Mouse (Mus musculus): ENCODE measurements around the gene Wwc1.
A peak's percentile ranks its signal among the peaks of the same experiment; 100 is the strongest.
"Not testable (repeated sequence)": the region's sequence is repeated elsewhere in the genome, so short reads cannot be mapped to it uniquely, and the experiment has no call there.

Gene Wwc1

DNA sequence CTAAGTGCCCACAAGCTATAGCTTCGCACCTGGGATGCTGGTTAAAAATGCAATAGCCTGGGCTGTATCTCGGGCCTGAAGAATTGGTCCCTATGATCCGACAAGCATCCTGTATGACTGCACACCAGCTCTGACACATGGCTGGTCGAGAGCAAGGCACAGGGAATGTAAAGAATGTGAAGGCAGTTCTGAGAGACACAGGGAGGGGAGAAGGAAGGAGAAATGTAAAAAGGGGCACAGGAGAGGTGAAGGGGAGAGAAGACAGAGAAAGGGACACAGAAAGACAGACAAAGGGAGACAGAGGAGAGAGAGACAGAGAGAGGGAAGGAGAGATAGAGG lies 101.8 kb downstream of the Wwc1 start:
- no peak for DNase-seq (ENCODE audit: low spot score)

DNA sequence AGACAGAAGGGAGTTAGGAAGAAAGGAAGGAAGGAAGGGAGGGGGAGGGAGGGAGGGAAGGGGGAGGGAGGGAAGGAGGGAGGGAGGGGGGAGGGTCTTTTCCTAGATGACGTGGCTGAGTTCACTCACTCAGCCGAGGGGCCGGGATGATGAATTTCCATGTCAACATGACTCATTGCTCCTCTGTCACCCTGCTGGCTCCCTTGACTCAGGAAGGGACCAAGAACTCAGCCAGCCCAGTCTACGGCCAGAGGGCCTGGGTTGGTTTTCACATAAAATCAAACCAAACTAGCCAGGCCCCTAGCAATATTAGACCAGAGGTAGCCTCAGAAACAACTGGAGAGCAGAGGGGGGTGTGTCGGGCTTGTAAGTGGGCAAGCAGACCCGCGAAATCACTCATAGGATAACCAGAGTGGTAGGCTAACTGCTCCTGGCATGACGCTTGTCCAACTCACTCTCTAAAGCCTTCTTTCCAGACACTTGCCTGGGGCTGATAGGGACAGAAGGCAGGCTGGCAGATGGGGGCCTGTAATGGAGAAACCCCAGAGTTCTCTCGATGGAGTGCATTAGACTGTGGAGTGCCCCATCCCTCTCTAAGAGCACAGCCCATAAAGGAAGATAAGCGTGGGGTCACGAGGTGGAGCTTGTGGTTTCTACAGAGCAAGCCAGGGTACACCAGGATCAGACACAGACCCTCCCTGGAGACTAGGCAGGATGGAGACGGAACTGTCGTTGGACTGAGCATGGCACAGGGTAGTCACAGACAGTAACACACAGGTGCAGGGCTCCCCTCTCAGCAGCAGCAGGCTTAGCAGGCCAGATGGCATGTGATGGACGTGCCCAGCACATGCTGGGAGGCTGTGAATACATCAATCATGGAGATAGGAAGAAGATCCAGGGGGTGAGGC lies 102.4 kb downstream of the Wwc1 start:
- DNase-seq (ENCODE audit: low spot score): no peak

DNA sequence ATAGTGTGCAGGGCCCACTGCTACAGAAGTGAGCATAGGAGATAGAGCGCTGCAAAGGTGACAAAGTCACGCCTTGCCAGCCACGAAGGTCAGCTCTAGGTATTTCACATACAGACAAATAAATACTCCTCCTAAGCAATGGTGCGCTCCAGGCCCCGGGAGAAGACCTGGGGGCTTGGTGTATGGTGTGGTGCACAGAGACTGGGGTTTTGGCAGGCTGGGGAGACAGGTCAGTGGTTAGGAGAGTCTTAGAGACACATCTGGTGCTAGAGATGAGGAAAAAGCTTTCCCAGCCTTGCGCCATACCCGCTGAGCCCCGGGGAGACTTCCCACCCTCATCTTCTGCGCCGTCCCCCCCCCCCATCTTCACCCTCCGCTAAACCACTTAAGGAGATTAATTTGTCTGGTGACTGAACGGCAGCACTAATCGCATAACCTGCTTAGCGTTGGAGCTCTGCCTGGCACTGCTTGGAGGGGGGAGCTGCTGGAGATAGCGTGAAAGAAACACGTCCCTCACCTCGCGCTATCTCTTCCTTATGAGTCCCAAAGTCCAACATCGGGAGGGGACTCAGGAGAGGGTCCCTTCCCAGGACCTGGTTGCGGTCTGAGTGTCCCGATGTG lies 106.6 kb downstream of the Wwc1 start:
- DNase-seq (ENCODE audit: low spot score): no peak

DNA sequence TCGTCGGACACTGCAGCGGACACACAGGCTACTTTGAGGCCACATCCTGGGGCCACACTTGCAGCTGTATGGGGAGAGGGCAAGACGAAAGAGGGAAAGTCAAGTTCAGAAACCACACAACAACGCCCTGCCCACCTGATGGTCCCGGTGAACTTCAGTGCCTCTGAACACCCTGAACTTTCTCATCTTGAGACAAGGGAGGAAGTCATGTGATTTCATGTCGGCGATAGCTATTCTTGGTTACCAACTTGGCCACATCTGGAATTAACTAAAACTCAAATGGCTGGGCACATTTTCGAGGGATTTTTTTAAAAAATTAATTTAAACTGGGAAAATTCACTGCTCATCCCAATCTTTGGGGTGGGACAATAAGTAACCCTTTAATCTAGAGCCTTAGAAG lies 109.4 kb downstream of the Wwc1 start:
- no peak for DNase-seq (ENCODE audit: low spot score)

DNA sequence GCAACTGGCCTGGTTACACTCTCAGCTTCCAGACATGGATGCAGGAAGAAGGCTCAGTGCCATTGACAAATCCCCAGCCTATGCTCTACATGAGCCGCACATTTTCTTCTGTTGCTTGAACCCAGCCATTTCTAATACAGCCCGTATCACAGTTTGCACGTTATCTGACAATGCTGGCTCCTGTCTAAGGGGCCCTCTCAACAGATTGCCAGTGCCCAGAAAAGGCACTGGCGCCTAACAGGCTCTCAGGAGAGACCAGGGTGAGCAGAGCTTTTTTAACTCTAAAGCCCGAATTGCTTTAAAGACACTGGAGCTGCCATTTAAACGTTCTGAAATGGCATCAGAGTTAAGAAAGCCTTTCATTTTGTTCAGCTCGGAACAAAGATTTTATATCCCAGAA lies 114.2 kb downstream of the Wwc1 start:
- DNase-seq (ENCODE audit: low spot score): no peak

DNA sequence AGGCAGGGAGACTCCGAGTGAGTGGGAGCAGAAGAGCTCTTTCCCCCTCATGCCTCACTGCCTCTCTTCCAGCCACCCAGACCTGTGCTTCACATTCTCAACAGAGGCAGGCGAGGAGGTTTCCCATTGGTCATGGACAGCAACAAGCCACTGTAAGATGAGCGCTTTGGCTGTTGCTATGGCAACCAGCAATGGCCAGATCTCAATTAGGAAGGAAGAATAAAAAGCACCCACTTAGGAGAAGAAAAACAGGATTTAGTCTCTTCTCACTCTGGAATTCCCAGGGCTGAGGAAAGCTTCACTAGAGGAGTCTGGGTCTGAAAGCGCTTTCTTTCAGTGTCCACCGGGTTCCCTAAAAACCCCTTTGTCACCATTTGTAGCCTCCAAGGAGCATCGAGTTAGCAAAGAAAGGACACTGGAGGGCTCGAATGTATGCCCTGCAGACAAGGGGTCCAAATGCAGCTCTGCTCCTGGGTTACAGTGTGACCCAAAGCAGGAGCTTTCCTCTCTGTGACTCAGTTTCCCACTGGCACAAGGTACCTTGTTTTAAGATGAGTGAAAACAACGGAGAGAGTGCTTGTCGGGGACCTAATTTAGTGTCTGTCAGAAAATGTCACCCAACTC lies 115.2 kb downstream of the Wwc1 start:
- no peak for DNase-seq (ENCODE audit: low spot score)

DNA sequence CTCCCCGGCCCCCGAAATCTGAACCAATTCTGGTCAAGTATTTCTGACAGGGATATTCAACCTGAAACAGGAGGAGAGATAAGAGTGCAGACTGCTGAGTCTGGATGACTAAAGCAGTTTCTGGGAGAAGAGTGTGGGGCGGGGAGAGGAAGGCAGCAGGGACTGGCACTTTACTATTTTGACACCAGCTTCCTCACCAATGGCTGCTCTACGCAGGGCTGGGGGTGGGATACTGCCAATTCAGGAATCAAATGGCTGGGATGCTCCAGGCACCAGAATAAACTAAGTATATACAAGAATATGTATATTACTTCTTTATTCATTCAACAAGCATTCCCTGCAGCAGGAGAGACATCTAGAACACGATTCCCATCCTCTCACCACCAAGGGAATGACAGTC lies 116.7 kb downstream of the Wwc1 start:
- DNase-seq (ENCODE audit: low spot score): no peak

DNA sequence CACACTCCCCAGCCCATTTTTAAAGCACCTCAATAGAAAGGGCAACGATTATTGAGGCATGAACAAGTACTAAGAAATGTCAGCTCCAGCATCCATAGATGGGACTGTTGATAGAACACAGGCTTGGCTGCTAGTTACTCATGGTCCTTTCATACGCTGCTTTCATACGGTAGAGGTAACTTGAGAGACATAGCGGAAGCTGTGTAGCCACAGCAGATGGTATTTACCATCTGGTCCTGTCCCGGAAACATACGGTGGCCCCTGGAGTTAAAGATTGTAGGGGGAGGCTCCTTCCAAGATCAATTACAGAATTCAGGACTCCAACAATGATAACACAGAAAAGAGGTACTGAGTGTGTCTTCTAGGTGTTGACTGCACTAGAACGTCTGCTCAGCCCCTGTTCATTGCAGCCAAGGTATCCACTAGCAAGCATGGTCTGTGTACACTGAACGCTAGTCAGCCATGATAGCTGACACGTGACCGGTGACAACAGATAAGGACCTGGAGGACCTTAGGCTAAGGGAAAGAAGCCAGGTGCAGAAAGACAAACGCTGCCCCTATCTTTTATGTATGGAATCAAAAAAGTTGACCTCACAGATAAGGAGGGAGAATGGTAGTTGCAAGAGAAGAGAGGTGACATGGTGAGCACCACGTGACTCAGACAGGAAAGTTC lies 122.8 kb downstream of the Wwc1 start:
- DNase-seq (ENCODE audit: low spot score): no peak

DNA sequence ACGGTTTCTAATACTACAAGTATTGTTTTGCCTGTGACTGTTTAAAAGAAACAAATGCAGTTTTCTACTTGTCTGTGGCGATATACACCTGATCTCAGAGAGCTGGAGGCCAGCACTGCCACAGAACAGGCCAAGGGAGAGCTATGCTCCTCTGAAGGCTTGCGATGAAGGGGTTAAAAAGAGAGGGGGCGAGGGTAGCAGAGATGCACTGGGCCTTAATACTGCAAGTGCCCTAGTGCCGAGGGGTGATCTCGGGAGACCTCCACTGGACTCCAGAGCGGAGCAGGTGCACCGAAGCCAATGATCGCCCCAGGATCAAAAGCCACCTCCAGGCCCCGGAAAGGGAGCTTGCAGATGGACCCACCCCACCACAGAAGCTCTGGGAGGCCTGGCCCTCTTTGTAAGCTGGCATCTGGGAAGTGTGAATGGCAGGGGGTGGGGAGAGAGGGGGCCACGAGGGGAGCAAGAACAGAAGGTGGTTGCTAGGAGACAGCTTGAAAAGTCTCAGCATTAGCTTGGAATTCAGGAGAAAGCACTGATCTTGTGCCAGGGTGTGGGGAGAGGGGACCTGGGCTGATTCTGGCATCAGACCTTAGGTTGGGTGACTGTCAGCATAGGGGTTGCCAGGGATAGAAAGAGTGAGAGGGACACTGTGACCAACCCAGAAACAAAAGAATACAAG lies 123.8 kb downstream of the Wwc1 start:
- DNase-seq (ENCODE audit: low spot score): no peak

DNA sequence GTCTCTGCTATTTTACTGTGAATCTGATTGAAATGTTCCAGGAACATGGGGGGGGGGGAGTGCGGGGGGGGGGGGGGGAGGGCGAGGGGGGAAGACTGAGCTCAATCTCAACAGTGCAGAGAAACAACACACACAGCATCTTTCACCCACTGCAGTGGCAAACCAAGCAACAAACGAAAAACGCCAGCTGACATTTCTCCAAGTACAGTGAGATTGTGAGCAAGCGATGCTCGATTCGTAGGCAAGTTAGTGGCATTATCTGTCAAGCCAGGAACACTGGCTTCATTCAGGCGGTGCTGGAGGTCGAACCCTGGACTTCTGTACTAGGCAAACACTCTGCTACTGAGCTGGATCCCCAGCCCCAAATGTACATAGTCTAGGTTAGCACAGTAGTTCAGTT lies 124.8 kb downstream of the Wwc1 start:
- no peak for DNase-seq (ENCODE audit: low spot score)

DNA sequence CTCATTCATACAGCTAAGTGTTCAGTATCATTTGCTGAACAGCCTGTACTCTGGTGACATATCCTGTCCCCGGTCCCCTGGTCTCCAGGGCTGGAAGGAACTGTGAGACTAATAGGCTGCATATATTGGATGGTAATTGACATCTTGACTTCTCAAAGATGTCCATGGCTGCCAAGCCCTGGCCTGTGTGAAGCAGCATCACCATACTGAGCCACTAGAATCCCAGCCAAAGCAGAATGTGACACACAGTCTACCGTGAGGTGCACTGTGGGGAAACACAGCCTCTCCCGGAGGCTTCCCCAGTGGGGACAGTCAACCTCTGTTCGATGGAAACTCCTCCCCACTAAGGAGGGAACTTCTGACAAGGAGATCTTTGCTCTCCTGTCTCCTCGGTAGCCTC lies 125.4 kb downstream of the Wwc1 start:
- no peak for DNase-seq (ENCODE audit: low spot score)

DNA sequence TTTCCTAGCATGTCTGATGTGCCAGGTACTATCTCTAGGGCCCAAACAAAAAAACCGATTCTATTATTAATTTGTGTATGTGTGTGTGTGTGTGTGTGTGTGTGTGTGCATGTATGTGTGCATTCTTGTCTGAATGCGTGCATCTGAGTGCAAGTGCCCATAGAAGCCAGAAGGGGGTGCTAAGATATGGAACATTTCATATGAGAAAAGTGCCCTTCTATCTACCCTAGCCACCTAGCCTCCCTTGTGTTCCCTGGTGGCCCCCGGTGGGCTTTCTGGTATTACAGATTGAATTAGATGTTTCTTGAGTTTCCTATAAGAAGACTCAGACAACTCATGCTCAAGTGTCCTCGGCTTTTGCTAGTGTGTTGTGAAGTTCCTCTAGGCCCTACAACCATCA lies 126.7 kb downstream of the Wwc1 start:
- no peak for DNase-seq (ENCODE audit: low spot score)

DNA sequence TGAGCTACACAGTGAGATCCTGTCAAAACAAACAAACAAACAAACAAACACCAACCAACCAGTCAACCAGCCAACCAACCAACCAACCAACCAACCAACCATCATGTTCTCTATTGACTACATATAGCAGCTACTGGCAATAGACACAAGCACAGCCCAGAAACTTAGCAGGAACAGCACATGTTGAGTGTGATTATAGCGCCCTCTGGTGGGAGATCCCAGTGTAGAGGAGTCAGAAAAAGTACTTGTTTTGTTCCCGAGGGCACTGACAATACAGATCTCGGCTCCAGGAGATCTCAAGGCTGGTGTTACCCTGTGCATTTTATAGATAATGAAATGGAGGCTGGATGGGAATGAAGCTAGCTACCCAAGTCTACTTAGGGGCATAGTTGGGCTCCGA lies 127.6 kb downstream of the Wwc1 start:
- DNase-seq (ENCODE audit: low spot score): peak; percentile 53

DNA sequence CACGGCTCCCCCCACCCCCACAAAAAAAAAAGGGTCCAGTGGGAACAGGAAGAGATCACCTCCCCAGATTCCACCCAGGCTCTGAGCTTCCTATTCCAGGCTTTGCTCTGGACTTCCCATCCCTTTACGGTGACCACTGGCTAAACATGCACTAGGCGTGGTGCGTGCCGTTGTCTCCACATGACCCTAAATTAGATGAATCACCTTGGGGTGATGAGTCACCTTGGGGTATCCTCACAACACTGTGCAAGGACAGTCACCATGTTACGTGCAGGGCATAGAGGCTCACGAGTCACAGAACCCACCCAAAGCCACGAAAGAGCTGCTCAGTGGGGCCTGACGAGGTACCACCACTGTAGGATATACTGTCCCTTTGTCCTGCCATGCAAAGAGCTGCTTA lies 136.0 kb downstream of the Wwc1 start:
- DNase-seq (ENCODE audit: low spot score): no peak

DNA sequence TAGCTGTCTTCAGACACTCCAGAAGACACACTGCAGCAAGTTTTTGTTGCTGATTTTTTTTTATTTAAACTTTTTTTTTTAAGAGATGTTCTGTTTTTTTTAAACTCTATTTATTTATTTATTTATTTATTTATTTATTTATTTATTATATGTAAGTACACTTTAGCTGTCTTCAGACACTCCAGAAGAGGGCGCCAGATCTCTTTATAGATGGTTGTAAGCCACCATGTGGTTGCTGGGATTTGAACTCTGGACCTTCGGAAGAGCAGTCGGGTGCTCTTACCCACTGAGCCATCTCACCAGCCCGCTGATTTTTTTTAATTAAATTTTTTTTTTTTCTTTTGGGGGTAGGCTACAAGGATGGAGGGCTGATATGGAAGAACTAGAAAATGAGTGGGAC lies 137.8 kb downstream of the Wwc1 start:
- DNase-seq (ENCODE audit: low spot score): not testable (repeated sequence)

DNA sequence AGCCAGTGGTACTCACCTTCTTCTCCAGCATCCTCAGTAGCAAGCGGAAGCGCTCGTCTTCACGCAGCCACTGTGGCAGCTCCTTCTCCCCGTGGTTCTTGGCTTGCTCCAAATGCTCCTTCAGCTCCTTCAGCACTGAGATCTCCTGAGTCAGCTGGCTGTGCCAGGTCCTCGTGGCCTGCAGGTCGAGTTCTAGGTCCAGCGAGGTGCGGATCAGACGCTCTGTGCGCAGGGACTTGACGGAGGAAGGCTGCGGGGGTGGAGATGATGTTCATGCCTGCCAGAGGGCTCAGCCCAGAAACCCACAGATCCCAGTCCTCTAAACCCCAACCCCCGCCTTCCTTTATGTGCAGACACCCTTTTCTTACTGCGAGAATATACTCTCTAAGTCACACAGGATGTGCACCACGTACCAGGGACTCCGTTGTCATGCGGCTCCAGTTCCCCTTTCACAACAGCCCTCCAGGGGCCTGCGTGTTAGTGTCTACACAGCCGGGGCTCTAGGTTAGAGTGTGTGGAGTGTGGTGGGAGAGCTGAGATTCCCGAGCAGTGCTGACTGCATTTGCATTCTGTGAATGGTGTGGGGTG lies 138.5 kb downstream of the Wwc1 start:
- no peak for DNase-seq (ENCODE audit: low spot score)

DNA sequence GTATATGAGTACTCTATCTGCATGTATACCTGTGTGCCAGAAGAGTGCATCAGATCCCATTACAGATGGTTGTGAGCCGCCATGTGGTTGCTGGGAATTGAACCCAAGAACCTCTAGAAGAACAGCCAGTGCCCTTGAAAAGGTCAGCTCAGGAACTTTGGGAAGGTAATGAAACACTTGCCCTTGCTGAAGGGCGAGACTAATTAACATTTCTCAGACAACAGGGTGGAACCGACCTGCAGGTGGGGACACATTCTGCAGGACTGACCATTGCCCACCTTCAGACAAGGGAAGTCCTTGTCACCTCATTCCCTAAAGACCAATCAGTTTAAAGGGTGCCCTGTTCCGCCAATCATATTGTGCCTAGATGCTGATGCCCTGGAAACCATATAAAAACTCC lies 139.5 kb downstream of the Wwc1 start:
- DNase-seq (ENCODE audit: low spot score): not testable (repeated sequence)

DNA sequence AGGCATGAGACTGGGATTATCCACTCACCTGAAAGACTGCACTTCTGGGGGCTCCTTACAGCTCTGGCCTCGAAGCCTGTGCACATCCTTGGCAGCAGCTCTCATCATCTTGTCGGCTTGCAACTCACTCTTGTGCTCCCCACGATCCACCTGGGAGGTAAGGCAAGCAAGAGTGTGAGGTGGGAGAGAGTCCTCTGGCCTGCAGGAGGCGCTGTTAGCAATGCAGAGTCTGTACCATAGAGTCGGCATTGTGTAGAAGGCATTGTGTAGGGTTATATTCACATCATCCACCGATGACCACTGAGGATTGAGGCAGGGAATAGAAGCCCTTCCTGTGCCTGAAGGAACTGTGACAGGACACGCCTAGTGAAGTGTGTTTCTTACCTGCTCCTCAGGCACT lies 140.0 kb downstream of the Wwc1 start:
- peak; percentile 16 for DNase-seq (ENCODE audit: low spot score)

DNA sequence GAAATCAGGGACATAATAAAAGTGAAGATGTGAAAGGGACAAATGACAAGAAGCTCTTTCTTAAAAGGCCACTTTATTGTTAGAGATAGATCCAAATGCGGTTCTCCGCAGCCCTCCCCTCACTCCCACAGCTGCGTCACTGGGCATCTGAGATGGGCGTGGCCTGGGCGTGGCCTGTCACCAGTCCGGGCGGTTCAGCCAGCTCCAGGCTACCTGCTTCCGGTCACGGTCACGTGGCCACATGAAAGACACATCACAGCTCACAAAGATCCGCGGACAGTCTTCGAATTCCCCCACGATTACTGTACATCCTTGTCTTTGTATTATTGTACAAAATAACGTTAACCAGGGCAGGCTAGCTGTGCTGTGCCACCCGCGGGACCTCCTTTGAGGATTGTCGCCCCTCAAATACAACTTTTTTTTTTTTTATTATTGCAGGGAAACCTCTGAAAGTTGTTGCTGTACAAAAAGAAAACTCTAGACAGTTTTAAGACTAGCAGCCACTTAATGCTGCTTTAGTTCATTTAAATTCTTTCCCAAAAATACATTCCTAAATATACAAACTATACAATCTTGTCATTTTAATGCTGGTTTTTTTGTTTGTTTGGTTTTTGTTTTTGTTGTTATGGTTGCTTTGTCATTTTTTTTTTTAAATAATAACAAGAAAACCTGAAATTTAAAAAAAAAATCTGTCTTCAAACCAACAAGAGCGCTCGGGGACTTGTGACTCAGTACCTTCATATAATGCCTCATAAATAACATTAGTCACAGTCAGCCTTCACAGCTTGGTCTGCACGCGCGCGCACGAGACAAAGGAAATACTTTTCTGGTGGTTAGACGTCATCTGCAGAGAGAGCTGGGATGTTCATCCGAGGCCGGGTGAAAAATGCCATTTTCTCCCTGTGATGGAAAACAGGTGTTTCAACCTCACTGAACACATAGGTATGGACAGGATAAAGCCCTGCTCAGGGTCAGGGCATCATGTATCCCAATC lies 141.7 kb downstream of the Wwc1 start:
- peak; percentile 82 for DNase-seq (ENCODE audit: low spot score)

Measured in c-Kit-positive CD71-positive TER-119-positive erythroid progenitor cells, embryonic 14.5 days (primary cell).